Mouse (Mus musculus) megakaryocyte, embryonic 14.5 days (primary cell): ENCODE results near the gene Rbm7.

Source experiments
- FLI1 ChIP-seq: IDR thresholded peaks from 2 replicates; pipeline ENCODE4 v1.6.1; 2012; ENCODE audit warnings: low read length, inconsistent platforms, mixed read lengths
- GATA1 ChIP-seq: IDR thresholded peaks from 3 replicates; pipeline ENCODE4 v1.6.1; 2012; ENCODE audit warnings: mixed read lengths, low read length, inconsistent platforms, borderline replicate concordance

DNA sequence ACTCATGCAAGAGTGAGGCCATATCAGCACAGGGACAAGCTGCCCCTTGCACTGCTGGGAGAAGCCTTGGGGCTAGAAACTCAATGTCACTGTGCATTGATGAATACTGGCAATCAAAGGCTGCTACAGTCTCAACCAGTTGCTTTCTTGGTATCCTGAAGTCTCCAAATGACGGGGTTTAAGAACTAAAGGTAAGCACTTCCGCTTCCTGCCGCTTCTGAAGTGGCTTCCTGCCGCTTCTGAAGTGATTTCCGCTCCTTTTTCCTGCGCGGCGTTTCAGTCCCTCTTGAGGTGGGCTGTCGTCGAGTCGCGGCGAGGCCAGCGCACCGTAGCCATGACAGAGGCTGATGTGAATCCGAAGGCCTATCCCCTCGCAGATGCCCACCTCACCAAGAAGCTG lies 45.0 kb downstream of the Rbm7 start:
- TF ChIP-seq GATA1 (no peak), FLI1 (no peak)
